Mouse (Mus musculus) left cerebral cortex, postnatal 14 days (tissue): ENCODE measurements around the gene Ldhc. TPM values are rescaled to one million over a fixed set of nuclear protein-coding genes. Genes with fewer than 3 reads are reported as not detected.
"Not testable (repeated sequence)": the region's sequence is repeated elsewhere in the genome, so short reads cannot be mapped to it uniquely, and the experiment has no call there.

Experiments
- DNase-seq, 2 experiments: peaks; one replicate each; pipeline ENCODE4 v3.0.0; 2021 to 2022; ENCODE audit warnings: low spot score in 2 of 2, mixed read lengths in 1 of 2
- intact Hi-C: fragments of 180-260 bp; cut with DNase I; formaldehyde crosslinking; loops from one replicate; pipeline ENCODE4 v1.15.1; 2025
- long read RNA-seq, 2 experiments: library from polyadenylated mRNA; stranded (forward); transcript quantifications; one replicate each; pipeline ENCODE4 v2.0.0; 2021
- total RNA-seq, 2 experiments: library from RNA; stranded (reverse); gene quantifications; 2 replicates each; pipeline ENCODE4 v1.2.3; 2021

Ldhc gene
- not detected for total RNA-seq
- long read RNA-seq, experiment 1: 0 reads
- long read RNA-seq, experiment 2: 0 reads

- intact Hi-C loops: no loop called here
- no peak for DNase-seq
Measured at GRCm38 (mm10) chr7:46860996-46861395, at the start of gene Ldhc. TSS of gene Ldhc (plus strand) at chr7:46861203.

DNA sequence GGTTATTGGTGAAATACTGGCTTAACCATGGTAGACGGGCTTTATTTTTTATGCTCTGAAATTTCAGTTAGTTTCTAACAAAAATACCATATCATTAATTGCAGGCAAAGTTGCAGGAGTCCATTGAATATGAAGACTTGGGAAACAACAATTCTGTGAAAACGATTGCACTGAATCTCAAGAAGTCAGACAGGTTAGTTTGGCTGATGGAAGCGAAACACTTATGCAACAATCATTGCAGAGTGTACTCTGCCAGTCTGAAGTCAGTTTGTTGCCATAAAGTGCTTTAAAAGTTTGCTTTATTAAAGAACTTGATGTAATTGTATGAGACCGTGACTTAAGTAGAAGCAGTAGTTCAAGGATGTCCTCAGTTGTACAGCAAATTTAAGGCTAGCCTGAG lies 47.0 kb upstream of the Ldhc start:
- intact Hi-C loops: no loop called here
- no peak for DNase-seq

DNA sequence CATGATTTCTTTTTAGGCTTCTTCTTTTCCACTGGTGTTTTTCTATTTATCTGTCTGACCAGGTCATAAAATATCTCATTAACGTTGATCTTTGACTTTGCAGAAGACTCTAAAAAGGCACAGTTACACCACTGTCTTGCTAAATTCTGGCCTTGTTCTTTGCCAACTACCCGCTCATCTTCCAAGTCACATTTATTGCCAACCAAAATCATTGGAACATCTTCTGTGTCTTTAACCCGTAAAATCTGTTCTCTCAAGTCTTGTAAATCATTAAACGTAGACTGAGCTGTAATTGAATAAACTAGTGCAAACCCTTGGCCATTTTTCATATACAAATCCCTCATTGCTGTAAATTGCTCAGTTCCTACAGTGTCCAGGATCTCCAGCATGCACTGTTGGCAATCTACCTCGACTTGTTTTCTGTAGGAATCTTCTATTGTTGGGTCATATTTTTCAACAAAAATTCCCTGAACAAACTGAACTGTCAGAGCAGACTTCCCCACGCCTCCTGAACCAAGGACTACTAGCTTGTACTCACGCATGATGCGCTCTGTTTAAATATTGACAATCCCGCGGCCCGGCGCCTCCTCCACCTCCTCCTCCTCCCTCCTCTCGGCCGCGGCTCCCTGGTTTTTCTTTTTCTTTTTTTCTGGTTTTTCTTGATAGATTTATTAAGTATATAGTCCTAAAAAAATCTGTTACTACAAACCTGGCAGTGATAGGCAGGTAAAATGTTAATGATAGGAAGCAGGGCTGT lies 39.9 kb upstream of the Ldhc start:
- DNase-seq, intact Hi-C loops: not testable (repeated sequence)

DNA sequence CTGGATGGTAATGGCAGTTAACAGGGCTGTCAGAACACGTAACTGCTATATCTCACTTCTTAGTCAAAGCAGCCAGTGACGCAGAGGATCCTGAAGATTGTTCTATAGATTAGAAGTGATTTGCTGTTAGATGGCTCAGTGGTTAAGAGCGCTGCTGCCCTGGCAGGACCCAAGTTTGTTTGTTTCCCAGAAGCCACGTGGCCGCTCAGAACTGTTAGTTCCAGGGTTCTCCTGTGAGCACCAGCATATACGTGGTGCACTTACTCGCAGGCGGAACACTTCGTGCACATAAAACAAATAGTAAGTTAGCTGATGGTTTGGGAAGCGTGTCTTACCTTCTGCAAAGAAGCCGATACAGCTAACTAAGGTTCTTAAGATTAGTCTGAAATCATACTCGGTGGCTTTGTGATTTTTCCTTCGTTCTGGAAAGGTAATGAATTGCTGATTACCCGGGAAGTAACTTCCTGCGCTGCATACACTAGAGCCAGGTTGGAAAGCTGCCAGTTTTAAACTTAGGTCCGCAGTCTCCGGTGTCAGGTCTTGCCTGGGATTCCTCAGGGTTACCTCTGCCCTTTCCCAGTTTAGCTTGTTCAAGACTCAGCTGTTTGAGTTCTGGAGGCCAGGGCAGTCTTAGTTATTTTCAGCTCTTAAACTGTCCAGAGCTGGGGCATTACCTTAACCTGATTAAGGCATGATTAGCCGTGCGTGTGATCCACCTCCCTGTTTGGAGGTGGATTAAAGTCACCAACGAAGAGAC lies 33.8 kb upstream of the Ldhc start:
- intact Hi-C loops: no loop called here
- DNase-seq: no peak

- no peak for DNase-seq
- intact Hi-C loops: no loop called here
Measured at GRCm38 (mm10) chr7:46827803-46828184, 33.2 kb upstream of the Ldhc start.

GRCm38 (mm10) chr7:46829911-46830310 lies 31.1 kb upstream of the Ldhc start:
- intact Hi-C loops: no loop called here
- no peak for DNase-seq

- intact Hi-C loops: no loop called here
- DNase-seq: no peak
Measured at GRCm38 (mm10) chr7:46830799-46831590, 30.0 kb upstream of the Ldhc start.

DNA sequence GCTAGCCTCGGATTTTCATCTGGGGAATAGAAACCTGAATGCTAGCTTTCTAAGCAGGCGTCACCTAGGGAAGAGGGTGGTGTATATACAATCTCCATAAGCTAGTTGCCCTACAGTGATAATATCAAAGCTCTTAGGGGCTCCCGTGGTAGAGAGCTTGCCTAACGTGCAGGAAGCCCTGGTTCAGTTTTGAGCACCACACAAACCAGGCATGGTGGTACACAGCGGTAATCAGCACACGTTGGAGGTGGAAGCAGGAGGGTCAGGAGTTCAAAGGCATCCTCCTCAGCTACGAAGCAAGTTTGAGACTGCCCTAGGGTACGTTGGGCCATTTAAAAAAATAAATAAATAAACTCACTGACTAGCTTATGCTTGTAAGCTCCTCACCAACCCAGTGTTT lies 29.3 kb upstream of the Ldhc start:
- intact Hi-C loops: no loop called here
- no peak for DNase-seq

- intact Hi-C loops, DNase-seq: not testable (repeated sequence)
Measured at GRCm38 (mm10) chr7:46832112-46832810, 28.7 kb upstream of the Ldhc start.

GRCm38 (mm10) chr7:46833266-46833665 lies 27.7 kb upstream of the Ldhc start:
- intact Hi-C loops: no loop called here
- DNase-seq: no peak

DNA sequence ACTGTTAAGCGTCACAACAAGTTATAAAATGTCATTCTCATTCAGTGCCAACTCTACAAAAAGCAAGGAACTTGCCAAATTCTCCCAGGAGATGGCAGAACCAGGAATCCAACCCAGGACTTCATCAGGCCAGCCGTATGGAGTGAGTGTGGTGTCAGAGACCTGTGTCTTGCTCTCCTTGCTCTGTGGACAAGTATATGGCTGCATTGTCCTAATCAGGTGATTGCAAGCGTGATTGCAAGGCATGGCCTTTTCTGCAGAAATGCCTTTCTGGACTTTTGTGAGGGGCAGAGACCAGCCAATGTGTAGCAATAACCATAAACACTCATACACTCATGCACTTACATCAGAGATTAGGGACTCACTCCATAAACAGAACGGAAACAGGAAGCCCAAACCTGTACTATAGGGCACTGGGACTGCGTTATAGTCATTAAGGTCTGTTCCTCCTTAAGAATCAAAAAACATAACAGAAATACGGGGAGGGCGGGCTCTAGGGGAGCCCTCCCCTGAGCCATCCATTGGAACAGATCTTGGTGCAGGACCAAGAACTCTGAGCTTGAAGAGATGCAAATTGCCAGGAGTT lies 27.2 kb upstream of the Ldhc start:
- no peak for DNase-seq
- intact Hi-C loops: no loop called here

DNA sequence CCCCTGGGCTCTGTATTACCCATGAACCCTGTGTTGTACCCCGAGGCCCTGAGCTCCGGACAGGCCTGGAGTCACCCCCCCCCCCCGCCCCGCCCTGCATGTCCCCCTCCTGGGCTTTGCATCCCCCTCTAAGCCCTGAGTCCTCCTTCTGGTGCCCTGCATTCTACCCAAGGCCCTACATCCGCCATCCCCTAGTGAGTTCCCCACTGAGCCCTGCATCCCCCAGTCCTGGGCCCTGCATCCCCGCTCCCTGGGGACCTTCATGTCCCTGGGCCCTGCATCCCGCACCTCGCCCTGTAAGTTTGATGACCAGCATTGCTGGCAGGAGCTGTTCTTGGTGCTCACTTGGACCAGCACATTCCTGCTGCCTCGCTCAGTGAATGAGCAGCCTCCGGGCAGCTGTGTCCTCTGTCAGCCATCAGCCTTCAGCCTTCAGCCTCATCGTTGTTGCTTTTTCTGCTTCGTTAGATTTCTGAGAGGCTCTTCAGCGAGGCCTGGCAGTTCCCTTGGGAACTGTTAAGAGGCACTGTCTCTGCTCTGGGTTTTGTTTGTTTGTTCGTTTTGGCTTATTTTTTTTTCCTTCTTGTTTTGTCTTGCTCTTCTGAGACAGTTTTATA lies 25.9 kb upstream of the Ldhc start:
- no peak for DNase-seq
- intact Hi-C loops: no loop called here

GRCm38 (mm10) chr7:46836357-46836756 lies 24.6 kb upstream of the Ldhc start:
- intact Hi-C loops: no loop called here
- no peak for DNase-seq

GRCm38 (mm10) chr7:46837073-46837472 lies 23.9 kb upstream of the Ldhc start:
- intact Hi-C loops: no loop called here
- DNase-seq: no peak

DNA sequence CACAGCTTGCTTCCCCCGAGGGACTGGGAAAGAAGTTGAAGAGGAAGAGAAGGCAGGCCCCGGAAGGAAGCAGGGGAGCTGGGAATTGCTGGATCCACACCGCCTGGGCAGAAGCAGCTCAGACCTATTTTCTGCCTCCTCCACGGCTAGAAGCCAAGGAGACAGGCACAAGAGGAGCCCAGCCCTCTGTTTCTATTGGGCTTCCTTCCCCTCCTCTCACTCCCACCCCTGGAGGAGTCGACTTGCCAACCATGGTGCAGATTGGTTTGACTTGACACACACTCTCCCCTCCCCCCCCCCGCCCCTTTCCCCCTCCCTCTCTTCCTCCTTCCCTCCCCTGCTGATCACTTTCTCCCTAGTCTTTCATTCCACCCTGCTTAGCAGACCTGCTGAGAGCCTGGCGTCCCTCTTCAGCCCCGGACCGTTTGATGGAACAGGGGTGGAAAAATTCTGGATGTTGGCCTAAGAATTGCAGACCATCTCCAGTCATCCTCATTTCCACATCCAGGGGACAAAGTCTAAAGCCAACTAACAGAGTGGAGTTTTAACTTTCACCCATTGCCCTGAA lies 22.8 kb upstream of the Ldhc start:
- intact Hi-C loops: no loop called here
- peak; percentile 49 to 54 for DNase-seq

GRCm38 (mm10) chr7:46838891-46839302 lies 22.1 kb upstream of the Ldhc start:
- peak; percentile 83 to 93 for DNase-seq
- intact Hi-C loops: no loop called here

DNA sequence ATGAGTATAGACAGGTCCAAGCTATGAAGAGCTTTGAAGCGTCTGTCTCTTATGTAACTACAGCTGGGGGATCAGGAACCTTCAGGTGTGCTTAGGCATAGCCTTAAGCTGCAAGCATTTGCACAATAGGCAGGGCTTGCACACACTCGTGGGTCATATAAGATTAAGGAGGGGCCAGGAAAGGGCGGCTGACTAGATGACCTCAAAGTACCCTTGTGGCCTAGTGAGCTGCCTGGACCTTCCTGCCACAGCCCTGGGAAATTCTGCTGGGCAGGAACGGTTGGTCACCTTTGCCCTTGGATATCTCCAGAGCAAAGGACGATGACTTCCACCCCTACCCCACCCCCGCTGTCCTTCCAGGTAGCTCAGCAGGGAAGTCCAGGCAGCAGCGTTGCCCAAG lies 21.6 kb upstream of the Ldhc start:
- no peak for DNase-seq
- intact Hi-C loops: no loop called here

DNA sequence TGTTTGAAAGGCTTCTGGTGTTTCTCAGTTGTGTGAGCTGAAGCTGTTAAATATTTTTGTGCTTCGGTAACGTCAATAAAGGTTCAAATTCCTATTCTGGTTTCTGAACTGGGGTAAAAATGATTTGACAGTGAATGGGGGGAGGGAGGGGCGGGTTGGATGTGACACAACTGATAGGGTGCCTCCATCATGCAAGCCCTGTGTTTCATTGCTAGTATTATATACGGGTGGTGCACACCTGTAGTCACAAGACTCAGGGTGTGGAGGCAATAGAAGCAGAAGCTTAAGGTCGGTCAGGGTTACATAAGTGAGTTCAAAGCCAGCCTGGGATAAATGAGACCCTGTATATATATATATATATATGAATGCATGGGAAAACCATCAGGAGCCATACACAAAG lies 21.1 kb upstream of the Ldhc start:
- no peak for DNase-seq
- intact Hi-C loops: no loop called here

- no peak for DNase-seq
- intact Hi-C loops: no loop called here
Measured at GRCm38 (mm10) chr7:46840326-46840725, 20.7 kb upstream of the Ldhc start.
